Mouse (Mus musculus): ENCODE measurements around the gene Sass6.
"Not testable (repeated sequence)": the region's sequence is repeated elsewhere in the genome, so short reads cannot be mapped to it uniquely, and the experiment has no call there.

The Sass6 gene

DNA sequence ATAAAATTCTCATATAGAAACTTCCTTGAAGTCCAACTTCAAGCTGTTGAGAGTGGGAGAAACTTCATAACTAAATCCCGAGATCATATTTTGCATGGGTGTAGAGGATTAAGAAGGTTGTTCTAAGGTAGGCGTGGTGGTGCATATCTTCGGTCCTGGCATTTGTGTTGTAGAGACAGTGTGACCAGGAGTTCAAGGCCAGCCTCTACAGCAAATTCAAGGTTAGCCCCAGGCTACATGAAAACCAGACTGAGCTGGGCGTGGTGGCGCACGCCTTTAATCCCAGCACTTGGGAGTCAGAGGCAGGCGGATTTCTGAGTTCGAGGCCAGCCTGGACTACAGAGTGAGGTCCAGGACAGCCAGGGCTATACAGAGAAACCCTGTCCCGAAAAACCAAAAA lies 69.5 kb downstream of the Sass6 start:
- DNase-seq (ENCODE audit: low spot score), result not testable (repeated sequence)

Data from c-Kit-positive CD71-positive TER-119-positive erythroid progenitor cells, embryonic 14.5 days (primary cell).